Mouse (Mus musculus): Measurements from ENCODE around the gene Dnajb12.
A peak's percentile ranks its signal among the peaks of the same experiment; 100 is the strongest.

The Dnajb12 gene

GRCm38 (mm10) chr10:59920485-59920809 lies 41.1 kb downstream of the Dnajb12 start:
- no peak for DNase-seq

DNA sequence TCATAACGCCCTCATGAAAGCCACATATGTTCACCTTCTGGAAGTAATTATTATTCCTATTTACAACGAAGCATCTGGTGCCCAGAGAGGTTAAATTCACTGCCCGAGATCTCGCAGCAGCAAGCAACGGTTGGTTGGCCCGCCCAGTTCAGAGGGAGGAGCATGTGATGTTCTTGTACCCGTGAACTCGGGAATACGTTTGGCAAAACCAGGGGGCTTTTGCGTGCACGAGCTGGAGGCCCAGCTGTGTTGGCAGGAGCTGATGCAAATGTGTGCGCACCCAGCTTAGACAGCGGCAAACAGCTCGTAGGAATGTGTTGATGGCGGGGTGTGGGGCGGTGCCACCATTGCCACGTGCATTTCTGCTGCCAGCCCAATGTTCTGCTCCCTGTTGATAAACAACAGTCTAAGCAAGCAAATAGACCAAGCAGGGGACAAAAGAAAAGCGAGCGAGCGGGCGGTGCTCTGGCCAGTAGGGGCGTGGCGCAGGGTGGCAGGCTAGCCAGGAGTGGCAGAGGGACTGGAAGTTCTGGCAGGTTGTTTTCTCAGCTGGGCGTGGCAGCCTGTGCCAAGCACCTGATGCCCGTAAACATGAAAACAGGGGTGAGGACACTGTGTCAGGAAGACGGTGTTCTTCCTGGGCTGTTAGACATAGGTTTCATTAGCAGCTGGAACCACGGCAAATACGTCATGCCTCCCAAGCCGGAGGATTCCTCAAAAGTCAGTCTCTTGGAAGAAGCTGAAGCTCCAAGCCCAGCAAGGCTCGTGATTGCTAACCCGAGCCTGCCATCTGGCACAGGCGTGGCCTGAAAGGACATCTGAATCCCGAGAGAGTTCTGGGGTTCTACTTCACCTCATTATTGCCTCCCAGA lies 41.7 kb downstream of the Dnajb12 start:
- DNase-seq, result peak; percentile 88

- no peak for DNase-seq
Measured at GRCm38 (mm10) chr10:59923493-59923892, 44.1 kb downstream of the Dnajb12 start.

GRCm38 (mm10) chr10:59924305-59924704 lies 44.9 kb downstream of the Dnajb12 start:
- no peak for DNase-seq

DNA sequence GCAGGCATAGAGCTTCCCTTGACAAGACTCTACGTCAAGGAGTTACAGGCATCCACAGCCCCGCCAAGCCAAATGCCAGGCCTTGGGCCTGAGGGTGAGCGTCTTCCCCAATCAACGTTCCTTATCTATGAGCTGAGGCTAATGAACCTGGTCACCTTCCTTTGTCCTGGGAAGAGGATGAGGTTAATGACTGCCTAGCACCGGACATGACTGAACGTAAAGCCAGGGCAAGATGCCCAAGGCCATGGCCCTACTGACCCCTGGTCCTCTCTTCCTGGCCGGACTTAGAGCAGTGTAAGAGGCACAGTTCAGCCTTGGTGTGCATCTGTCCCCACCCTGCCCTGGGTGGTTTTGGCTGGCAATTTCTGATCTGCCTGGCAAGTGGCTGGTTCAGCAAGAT lies 49.8 kb downstream of the Dnajb12 start:
- no peak for DNase-seq

DNA sequence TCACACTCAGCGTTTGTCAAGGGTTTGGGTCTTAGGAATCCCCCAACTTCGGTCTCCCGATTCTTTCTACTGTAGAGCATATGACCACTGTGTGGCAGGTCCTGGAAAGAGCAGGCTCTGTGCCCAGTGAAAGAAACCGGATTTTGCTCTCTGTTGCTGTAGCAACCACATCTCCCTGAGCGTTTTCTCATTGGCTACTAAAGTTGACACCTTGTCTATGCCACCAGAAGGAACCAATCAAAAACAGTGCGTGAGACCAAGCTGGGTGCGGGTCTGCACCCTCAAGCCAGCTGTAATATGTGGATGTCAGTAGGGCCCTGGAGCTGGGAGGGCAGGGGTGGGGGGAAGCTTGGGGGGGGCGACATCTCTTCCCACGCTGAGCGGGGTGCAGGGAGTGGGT lies 51.6 kb downstream of the Dnajb12 start:
- DNase-seq, result peak; percentile 63

- DNase-seq, result no peak
Measured at GRCm38 (mm10) chr10:59932521-59932920, 53.2 kb downstream of the Dnajb12 start.

DNA sequence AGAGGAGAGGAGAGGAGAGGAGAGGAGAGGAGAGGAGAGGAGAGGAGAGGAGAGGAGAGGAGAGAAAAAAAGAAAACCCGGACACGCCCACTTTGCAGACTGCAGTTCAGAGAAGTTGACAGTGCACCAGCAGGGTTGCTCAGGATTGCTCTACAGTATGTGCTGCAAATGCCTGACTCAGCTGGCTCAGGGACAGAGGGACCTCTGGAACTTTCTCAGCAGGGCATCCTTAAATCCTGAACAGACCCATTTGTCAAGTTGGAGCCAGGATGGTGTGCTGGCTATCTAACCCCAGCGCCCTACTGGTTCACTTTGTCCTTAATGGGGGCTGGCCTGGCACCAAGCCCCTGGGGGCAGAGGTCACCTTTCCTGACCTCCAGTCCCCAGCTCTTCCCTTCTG lies 54.7 kb downstream of the Dnajb12 start:
- DNase-seq, result no peak

DNA sequence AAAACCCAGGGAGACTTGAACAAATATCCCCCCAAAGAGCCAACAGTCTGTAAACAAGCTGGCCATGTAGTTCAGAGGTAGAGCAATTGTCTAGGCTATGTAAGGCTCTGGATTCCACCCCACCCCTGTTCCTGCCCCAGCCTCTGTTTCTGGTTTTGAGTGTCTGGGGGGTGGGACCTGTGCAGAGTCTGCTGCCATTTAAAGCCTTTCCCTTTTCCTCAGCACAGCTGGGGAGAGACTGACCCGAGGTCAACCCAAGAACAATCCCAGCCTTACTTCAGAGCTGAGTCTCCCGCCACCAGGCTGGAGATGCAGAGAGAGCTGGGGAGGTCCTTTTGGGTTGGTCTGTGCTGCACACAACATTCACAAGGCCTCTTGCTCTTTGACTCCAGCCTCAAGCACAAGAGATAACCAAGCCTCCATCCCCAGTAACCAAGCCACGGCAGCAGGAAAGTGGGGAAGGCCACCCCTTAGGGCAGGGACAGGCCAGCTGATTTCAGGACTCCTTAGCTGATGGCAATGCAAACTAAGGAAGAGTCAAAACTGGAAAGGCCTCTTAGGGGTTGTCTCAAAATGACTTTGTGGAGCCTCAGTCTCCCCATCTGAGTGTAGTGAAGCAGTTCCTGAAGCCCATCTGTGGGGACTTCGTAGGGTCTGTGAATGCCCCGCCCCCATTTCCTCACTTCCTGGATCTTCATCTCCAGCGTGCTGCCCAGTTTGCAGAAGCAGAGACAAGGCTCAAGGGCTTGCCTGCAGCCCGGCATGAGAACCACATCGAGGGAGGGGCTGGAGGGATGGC lies 56.9 kb downstream of the Dnajb12 start:
- peak; percentile 67 for DNase-seq

DNA sequence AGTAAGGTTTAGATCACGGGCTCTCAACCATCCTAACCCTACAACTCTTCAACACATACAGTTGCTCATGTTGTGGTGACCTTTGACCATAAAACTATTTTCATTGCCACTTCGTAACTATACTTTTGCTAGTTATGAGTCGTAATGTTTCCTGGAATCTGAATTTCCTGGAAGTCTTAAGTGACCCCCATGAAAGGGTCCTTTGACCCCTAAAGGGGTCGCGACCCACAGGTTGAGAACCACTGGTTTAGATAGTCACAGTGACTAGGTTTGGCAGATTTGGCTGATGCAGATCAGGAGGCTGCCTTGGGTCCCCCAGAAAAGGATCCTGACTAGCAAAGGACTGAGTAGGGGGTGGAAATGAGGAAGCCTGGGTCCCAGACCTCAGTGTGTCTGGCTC lies 59.3 kb downstream of the Dnajb12 start:
- no peak for DNase-seq

GRCm38 (mm10) chr10:59939081-59939480 lies 59.7 kb downstream of the Dnajb12 start:
- no peak for DNase-seq

GRCm38 (mm10) chr10:59942281-59942846 lies 63.0 kb downstream of the Dnajb12 start:
- no peak for DNase-seq

DNA sequence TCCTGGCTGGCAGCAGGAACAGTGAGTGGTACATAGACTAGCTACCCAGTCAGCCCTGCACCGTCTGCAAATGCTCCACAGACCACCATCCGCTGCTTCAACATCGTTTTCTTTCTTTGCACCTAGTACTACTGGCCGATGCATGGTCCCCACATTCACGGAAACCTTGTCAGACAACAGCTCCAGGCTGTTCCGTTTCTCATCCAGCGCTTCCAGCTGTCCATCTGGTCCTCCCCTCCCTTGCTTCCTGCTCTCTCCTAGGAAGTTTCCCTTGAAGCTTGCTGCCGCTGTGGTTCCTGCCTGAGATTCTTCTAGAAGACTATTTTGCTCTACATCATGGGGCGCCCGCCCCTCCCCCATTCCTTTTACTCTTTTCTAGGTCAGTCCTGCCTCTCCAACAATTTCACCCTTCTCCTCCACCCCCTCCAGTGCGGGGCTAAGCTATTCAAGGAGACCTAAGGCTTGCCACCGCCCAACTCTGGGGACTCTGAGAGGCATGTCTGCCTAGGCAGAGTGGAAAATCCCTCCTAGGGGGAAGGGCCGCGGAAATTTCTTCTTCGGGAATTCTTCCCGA lies 63.6 kb downstream of the Dnajb12 start:
- peak; percentile 66 for DNase-seq

GRCm38 (mm10) chr10:59943421-59943989 lies 64.1 kb downstream of the Dnajb12 start:
- peak; percentile 42 for DNase-seq

DNA sequence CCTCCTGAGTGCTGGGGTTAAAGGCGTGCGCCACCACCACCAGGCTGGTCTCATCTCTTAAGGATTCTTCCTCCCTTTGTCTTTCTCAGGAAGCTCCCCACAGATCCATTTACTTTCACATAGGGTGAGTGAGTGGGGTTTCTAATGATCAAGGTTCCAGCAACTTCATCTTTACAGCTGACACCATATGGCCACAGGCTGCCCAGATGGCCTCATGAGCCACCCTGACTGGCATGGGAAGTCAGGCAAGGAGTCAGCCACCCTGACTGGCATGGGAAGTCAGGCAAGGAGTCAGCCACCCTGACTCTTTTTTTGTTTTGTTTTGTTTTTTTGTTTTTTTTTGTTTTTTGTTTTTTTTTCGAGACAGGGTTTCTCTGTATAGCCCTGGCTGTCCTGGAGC lies 66.1 kb downstream of the Dnajb12 start:
- no peak for DNase-seq

- no peak for DNase-seq
Measured at GRCm38 (mm10) chr10:59946362-59946761, 67.0 kb downstream of the Dnajb12 start.

DNA sequence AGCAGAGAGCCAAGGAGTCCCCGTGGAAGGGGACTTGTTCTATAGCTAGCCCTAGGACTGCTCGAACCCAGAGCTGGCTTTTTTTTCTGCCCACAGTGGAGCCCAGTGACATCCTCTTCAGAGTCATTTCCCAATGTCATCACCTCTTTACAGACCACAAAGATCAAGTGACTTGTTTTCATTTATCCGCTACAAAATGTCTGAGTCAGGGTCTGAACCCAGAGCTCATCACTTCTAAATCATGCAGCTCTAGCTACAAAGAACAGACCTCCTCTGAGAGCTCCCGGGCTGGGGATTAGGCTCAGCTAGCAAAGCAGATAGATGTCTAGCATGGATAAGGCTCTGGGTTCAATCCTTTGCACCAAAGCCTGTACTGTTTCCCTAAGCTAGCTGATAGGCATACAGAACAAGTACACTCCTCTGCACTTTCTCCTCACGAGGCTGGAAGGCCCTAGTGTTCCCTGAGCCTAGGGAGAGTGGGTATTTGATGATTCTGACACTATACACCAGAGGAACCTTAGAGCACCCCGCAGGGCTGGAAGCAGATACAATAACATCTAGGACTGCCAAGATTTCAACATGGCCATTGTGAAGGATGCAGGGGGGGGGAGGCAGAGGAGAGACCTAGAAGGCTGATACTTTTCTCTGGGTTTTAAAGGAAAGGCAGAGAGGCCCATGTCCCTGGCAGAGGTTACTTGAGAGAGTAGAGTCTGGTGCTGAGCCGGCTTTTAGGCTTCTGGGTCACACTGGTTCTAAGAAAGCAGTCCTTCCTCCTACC lies 68.1 kb downstream of the Dnajb12 start:
- no peak for DNase-seq

GRCm38 (mm10) chr10:59948363-59949254 lies 69.3 kb downstream of the Dnajb12 start:
- DNase-seq, result no peak

Data from embryo, embryonic 11 days (tissue).